Mouse (Mus musculus): ENCODE measurements around the gene Slc30a9.

Gene Slc30a9

DNA sequence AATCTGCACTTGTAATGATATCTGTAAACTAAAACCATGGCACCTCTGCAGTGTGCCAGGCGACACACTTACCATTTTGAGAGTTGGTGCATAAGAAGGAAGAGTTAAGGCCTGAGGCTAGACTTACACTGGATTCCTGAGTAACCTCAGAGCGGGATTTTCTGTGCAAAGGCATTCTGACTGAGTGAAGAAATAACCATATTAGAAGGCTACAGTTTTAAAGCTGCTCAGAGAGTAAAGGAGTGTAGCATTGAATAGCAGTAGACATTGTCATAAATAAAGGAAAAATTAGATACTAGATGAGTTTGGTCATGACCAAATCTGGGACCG lies 5.7 kb downstream of the Slc30a9 start:
- no peak for DNase-seq (ENCODE audit: extremely low spot score)

DNA sequence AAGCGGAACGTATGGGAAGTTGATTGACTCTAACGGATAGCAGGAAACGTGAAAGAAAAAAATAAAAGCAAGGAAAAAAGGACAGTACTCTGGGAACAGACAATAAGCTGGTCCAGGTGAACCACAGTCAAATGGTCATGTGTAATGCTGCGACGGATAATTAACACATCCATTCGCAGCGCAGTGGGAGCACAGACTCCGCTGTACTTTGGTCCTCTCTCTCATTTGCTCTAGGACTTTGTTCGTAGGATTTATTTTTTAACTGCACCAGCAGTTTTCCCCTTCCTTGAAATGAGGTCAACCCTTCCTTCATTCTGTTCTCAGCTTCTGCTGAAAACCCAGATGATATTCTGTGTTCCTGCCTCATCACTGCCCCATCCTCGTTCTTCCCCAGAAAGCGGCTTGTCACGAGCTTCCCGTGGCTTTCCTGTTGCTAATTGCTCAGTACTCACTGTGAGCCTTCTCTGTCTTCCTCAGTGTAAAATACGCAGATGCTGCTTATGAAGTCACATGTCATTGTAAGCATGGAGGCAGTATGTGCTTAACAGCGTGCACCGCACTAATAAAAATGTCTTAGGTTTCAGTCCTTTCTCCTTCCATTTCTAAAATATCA lies 15.0 kb downstream of the Slc30a9 start:
- DNase-seq (ENCODE audit: extremely low spot score), result no peak

DNA sequence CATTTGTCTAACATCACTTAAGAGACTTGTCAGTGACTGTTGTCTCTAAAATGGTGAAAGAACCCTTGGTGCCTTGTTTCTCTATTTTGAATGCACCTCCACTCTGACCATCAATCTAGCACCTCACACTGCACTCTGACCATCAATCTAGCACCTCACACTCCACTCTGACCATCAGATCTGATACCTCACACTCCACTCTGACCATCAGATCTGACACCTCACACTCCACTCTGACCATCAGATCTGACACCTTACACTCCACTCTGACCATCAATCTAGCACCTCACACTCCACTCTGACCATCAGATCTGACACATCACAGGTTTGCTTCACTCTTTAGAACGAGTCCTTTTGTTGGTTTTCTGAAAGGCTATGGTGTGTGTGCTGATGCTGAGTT lies 17.3 kb downstream of the Slc30a9 start:
- DNase-seq (ENCODE audit: extremely low spot score), result no peak

DNA sequence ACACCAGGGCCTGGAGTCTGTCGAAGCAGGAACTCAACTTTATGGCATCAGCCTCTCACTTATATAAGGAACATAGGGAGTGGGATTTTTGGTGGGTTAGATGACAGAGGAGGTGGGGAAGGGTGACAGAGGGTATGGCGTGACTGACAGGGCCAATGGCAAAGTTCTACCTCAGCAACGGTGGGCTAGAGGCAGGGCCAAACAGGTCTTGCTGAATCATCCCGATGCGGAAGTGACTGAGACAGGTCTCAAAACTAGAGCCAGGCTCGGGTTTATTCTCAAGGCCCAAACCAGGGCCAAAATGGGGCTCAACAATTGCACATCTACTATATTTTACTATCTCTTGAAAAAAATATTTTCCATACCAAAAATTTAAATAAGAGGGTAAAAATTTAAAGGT lies 34.1 kb downstream of the Slc30a9 start:
- no peak for DNase-seq (ENCODE audit: extremely low spot score)

DNA sequence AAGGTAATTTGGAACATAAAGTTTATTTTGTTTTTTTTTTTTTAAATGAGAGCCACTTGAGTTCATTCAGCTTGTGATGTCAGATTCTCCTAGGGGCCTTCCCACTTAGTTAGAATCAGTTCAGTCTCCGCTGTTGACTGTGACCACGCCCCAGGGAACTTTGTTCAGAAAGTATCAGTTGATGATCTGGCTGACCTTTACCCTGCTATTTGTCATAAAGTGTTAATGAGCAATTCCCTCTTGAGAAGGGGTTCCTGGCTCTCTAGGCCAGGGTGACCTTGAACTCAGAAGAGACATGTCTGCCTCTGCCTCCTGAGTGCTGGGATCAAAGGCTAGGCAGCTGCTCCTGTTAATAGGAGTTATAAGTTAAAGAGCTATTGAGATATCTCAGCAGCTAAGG lies 40.3 kb downstream of the Slc30a9 start:
- no peak for DNase-seq (ENCODE audit: extremely low spot score)

DNA sequence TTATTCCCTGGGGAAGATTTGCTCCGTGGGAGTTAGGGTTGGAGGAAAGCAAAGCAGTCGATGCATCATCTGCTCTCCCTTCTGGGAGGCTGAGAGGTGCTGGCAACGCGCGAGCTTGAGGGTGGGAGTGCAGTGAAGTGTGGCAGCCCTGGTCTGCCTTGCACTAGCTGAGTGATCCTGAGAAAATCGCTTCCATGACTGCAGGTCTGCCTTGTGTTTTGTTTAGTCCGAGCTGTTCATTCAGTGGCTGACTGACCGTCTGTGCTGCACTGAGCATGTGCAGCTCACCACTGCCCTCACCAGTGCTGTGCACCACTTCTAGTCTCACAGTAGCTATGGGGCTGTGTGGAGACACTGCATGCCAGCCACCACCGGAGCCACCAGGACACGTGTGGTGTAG lies 42.2 kb downstream of the Slc30a9 start:
- no peak for DNase-seq (ENCODE audit: extremely low spot score)

DNA sequence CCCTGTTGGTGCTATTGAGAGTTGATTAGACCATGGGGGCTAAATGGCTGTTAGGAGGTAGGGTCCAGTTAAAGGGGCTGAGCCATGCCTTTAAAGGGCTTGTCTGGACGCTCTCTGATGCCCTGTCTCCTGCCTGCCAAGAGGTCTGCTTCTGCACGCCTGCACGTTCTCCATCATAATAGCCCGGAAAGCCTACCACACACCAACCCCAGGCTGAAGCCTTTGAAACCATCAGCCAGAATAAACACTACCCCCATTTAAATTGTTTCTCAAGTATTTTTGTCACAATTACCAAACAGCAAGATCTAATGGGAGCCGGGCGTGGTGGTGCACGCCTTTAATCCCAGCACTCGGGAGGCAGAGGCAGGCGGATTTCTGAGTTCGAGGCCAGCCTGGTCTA lies 55.6 kb downstream of the Slc30a9 start:
- no peak for DNase-seq (ENCODE audit: extremely low spot score)

DNA sequence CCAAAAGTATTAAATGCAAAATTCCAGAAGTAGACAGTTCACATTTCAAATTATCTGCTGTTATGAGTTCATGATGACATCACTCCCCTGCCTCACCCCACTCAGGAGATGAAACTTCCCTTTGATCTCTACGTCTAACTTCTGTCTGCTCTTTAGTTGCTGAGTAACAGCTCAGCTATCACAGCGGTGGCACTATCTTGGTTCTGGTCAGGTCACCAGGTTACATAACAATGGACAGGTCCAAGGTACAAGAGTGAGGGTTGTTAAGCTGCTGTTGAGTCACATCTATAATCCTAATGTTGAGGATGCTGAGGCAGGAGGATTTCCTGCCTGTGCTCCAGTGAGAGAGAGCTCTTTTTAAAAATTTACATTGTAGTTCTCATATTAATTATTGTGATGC lies 56.2 kb downstream of the Slc30a9 start:
- DNase-seq (ENCODE audit: extremely low spot score), result no peak

DNA sequence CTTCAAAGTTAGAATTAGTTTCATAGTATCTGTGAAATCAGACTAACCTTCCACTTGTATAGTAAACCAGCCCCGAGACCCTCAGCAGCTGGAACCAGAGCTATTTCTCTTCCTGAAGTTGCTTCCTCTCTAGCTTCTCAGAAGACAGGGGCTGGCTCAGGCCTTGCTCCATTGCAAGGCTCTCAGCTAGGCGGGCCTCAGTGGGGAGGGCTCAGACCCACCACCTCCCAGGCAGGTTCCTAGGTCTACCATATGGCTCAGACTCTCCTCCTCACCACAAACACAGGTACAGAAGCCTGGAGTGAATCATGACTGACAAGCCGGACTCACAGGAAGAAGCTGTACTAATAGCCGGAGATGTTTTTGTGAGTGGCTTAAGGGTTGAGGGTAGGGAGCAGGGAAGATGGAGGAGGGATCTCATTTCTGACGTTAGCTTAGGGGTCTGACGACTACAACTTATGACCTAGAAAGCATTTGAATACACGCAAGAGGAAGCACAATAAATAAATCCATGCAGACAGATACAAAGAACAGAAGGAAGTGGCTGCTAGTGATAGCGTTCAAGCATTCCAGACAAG lies 70.4 kb downstream of the Slc30a9 start:
- no peak for DNase-seq (ENCODE audit: extremely low spot score)

DNA sequence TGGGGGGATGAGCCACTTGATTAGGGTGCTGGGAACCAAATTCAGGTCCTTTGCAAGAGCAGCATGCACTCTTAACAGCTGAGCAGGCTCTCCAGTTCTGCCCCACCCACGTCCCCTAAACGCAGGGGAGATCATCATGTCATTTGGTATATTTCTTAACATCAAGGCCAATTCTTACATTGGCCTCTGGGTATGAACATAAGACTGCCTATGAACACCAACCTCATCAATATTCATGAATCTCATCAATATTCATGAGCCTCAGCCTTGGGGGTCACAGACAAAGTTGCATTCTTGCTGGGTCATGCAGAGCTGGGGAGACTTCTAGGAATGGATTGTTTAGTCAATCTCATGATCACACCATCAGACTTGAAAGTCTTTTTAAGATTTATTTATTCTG lies 74.9 kb downstream of the Slc30a9 start:
- no peak for DNase-seq (ENCODE audit: extremely low spot score)

DNA sequence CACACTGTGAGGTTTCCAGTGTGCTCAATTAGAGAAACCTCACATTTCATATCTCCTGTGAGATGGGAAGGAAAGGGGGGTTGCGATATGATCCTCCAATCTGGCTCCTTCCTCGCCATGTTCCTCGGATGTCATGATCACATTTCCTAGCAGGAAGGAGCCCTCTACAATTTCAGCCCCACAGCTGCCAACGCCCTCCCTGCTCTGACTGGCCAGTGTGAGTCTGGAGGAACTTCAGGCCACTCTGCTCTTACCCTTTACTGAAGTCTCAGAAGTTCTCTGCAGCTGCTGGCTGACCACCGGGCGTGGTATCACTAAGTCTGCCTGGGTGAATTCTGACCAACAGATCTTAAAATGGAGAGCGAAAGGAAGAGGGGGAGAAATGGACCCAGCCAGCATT lies 75.8 kb downstream of the Slc30a9 start:
- no peak for DNase-seq (ENCODE audit: extremely low spot score)

DNA sequence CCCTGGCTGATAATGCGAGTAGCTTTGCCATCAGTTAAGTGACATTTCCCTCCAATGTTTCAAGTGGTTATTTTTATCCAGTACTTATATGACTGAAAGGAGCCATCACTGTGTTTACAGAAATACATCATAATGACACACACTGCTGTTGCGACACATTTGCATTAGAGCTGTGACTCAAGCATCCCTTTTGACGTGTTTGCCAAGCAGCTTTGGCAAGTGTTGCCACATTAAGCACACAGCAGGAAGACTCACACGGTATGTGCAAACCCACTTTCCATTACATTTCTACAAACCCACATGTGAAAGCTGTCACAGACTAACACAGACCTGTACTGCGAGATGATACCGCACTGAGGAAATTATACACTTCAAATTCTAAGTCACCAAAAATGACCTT lies 87.2 kb downstream of the Slc30a9 start:
- no peak for DNase-seq (ENCODE audit: extremely low spot score)

DNA sequence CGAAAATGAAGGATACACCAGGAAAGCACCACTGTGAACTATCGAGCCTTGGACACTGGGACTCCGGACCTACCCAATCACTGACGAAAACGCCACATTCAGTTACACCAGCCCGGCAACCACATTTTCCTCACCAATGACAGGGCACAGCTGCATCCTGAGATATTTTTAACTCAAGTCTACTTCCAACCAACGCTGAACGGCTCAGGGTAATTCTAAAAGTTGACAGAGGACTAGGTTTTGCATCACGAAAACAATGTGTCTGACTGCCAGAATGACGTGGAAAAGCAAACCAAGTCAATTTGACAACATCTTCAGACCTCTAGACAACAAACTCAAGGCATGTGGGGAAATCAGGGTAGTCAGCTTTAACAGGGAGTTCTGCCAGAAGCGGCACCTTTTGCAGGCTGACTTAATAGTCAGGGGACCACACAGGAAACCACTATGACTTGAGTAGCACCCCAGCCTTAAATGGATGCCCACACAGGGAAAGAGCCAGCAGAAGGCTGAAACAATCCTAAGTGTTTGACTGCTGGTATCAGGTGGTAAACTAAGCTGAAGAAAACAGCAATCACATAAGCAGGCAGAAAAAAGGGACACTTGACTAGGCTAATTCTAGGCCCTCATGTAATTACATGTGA lies 88.6 kb downstream of the Slc30a9 start:
- no peak for DNase-seq (ENCODE audit: extremely low spot score)

DNA sequence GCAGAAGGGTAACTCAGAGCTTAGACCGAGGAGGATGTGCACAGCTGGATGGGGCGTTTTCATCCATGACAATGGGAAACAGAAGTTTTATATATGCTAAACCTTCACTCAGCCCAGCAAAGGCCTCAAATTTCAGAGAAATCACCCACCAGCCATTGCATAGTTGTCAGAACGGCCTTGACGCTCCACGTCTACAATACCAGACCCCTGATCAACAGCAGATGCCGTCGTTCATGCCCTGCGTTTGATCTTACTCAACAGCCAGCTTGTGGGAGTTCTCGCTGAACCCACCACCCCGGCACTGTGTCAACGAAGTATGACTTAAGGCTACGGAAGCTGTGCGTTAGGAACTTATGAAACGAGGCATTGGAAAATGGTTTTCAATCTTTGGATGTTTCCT lies 90.4 kb downstream of the Slc30a9 start:
- no peak for DNase-seq (ENCODE audit: extremely low spot score)

DNA sequence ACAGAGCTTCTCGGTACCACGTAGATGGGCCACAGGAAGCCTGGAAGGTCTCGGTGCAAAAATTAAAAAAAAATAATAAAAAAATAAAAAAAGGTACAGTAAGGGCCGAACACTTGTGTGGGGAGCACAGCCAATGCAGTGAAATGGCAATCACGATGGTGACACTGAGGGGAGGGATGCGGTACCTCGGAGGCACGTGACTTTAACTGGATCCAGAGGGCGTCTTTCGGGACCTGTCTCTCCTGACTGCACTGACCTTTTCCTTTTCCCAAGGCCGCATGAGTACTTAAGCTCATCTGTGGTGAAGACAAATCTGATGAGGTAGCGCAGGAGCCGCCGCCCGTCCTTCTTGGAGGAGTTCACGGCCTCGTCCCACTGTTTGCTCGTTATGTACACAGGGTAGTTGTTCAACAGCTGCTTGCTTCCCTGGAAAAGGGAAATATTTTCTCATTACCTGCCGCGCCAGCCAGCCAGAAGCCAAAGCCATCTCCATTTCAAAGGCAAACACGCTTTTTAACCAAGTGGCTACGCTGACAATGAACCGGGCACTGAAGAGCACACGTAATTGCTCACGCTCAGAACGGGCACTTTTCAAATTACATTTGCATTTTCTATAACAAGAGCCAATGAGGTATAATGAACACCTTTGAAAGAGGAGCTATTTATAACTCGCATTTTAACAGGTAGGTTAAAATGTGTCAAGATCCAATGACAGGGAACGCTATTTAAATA lies 93.3 kb downstream of the Slc30a9 start:
- no peak for DNase-seq (ENCODE audit: extremely low spot score)

DNA sequence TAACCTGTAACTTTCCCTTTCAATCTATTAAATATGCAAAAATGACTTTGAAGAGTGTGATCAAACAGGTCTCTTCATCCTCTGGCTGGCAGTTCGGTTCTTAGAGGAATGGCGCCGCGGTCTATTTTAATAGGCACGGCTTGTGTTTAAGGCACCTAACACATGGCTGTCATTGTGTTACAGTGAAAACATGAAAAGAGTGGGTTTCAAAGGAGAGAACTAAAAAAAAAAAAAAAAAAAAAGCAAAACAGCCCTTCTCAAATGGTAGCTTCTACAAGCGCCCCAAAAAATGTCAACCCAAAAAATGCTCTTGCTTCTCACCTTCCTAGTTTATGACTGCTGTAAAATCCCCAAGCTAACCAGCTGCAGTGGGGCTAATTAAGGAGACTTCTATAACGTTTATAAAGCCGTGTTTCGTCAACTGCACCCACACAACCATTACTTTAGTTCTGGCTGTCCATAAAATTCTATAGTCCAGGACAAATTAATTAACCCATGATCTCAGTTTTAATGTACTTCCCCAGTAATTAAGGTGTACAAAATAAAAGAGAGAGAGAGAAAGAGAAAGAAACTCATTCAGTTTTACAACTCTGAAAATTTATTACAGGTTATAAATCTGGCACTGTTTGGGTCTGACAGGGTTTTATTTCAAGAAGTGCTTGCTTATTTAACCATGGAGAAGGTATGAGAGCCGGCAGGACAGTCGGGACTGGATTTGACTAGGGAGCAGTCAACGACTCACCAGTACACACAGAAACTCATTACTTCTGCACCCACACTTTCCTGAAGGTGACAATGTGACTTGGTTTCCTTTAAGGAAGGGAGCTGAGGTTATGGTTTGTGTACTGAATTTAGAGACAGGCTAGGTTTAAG lies 94.1 kb downstream of the Slc30a9 start:
- DNase-seq (ENCODE audit: extremely low spot score), result no peak

DNA sequence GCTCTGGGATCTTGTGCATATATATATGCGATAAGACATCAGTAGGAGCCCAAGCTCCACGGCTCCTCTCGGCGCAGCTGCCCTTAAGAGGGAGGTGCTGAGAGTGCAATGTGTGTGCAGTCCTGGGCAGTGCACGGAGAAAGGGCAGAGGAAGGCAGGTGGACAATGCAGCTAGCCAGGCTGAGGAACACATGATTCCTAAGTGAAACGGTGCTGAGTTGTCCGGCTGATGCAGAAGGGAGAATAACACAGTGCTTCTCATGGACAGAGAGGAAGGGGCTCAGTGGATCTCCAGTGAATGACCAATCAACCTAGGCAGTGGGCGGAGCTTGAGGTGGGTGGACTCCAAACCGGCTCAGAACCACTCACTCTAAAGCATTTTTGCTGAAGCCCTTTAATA lies 94.9 kb downstream of the Slc30a9 start:
- DNase-seq (ENCODE audit: extremely low spot score), result no peak

DNA sequence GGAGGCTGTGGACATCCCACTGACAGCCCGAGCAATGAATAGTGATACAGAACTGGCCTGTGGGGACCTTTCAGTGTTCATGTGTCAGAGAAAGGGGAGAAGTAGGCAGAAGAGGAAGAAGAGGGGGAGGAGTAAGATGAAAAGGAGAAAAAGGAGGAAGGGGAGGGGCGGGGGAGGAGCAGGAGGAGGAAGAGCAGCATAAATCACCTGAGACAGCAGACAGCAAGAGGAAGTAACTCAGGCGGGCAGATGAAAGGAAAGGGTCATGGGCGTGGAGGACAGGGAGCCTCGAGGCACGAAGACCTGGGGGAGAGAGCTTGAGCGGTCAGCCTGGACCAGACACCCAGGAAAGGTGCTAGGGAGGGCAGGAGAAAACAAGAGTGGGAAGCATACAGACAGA lies 97.6 kb downstream of the Slc30a9 start:
- DNase-seq (ENCODE audit: extremely low spot score), result no peak

DNA sequence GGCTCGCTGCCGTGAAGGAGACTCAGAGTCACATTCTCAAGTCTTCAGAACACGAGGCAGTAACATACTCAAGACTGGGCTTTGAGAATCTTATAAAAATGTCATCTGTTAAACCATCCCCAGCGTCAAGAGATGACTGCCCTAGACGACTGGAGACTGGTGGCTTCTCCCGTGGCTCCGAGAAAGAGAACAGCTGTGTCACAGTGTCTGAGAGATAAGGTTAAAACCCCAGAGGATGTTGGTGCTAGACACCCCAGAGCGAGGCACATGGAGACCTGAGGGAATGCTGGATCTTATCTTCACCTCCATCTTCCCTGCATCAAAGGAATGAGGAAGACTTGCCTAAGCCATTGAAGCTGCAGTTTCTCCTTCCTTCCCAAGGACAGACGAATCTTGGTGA lies 98.2 kb downstream of the Slc30a9 start:
- DNase-seq (ENCODE audit: extremely low spot score), result no peak

Measured in embryo, embryonic 9.5 days (tissue).